Mouse (Mus musculus) hindbrain, embryonic 14.5 days (tissue): ENCODE results near the gene Lrrc34. TPM values are rescaled to one million over a fixed set of nuclear protein-coding genes. Genes with fewer than 3 reads are reported as not detected.

ENCODE experiments used
- ATAC-seq: fragments of 200-750 bp; cut with Nextera tagmentation; 2 replicates; pipeline ENCODE4 v1.8.0; 2017; ENCODE audit warnings: moderate number of reproducible peaks, mild to moderate bottlenecking, moderate TSS enrichment, moderate library complexity; ENCODE audit not compliant: low FRiP score
- DNase-seq: peaks from one replicate; pipeline ENCODE4 v3.0.0-alpha.2; 2015; ENCODE audit warnings: low spot score
- H3K27ac ChIP-seq: fragments of 300-500 bp; sonication (generic); 2 replicates; pipeline ENCODE4 v1.5.1; 2014; ENCODE audit warnings: mild to moderate bottlenecking, moderate library complexity
- H3K27me3 ChIP-seq: fragments of 300-500 bp; sonication (generic); 2 replicates; pipeline ENCODE4 v1.6.1; 2014; ENCODE audit warnings: mild to moderate bottlenecking, low read length, mixed read lengths; ENCODE audit not compliant: control insufficient read depth, insufficient read depth
- H3K36me3 ChIP-seq: fragments of 300-500 bp; sonication (generic); replicated peaks from 2 replicates; pipeline ENCODE4 v1.6.1; 2014; ENCODE audit not compliant: control insufficient read depth, insufficient read depth
- H3K4me1 ChIP-seq: fragments of 300-500 bp; sonication (generic); replicated peaks from 2 replicates; pipeline ENCODE4 v1.6.1; 2014; ENCODE audit warnings: antibody characterized with exemption, low read length, mixed read lengths; ENCODE audit not compliant: control insufficient read depth, insufficient read depth
- H3K4me2 ChIP-seq: fragments of 300-500 bp; sonication (generic); replicated peaks from 2 replicates; pipeline ENCODE4 v1.6.1; 2014; ENCODE audit warnings: mild to moderate bottlenecking, moderate library complexity
- H3K4me3 ChIP-seq: fragments of 300-500 bp; sonication (generic); replicated peaks from 2 replicates; pipeline ENCODE4 v1.5.1; 2014; ENCODE audit warnings: mild to moderate bottlenecking, low read length
- H3K9ac ChIP-seq: fragments of 300-500 bp; sonication (generic); 2 replicates; pipeline ENCODE4 v1.6.1; 2014
- H3K9me3 ChIP-seq: fragments of 300-500 bp; sonication (generic); 2 replicates; pipeline ENCODE4 v1.6.1; 2016; ENCODE audit warnings: low read length; ENCODE audit not compliant: control insufficient read depth
- WGBS: fragments of 180-500 bp; shearing (Covaris S2); extraction: QIAGEN DNeasy Blood & Tissue Kit; methylation state at CpG from one replicate; pipeline ENCODE4 v1.1.7; 2014; 5-methylcytosine and 5-hydroxymethylcytosine counted together
- polyA plus RNA-seq: library from polyadenylated mRNA; unstranded; fragments of >200 nt; fragmentation: Nextera tagmentation; extraction: Ambion mirVana; gene quantifications from 2 replicates; pipeline ENCODE4 v1.2.1, GENCODE M21; 2014

Gene Lrrc34
- polyA plus RNA-seq, 1 experiment from 2014 or later, result 2.9 TPM

GRCm38 (mm10) chr3:30602065-30602739 is 45.5 kb downstream of the Lrrc34 start, which contains the start of gene Mynn:
Gene Mynn (plus strand): TSS chr3:30602065.
- under 1% methylated on average over 40 of the region's 40 CpGs for WGBS
- Histone ChIP-seq H3K4me1 (peaks cover 15% of the 10 kb centered on the region; the same call in 1 of the 2 replicates), H3K36me3 (peaks cover 26% of the 10 kb centered on the region), H3K27ac (peak within 1 kb of the TSS; percentile 89), H3K27me3 (no peaks in the 10 kb centered on the region), H3K4me2 (peak within 1 kb of the TSS; percentile 82), H3K9me3 (no peaks in the 10 kb centered on the region), H3K9ac (peak within 1 kb of the TSS; percentile 79), H3K4me3 (peak within 1 kb of the TSS; percentile 73)
- DNase-seq, result peak; percentile 94
- ATAC-seq, result peak; percentile 96

GRCm38 (mm10) chr3:30601610-30602064 is 46.0 kb downstream of the Lrrc34 start:
- H3K4me2 ChIP-seq, result peak overlapping the region; percentile 82
- peak overlapping the region; percentile 73 for H3K4me3 ChIP-seq
- peaks cover 15% of the 10 kb centered on the region; the same call in 1 of the 2 replicates for H3K4me1 ChIP-seq
- peak overlapping the region; percentile 89 for H3K27ac ChIP-seq
- peak overlapping the region; percentile 79 for H3K9ac ChIP-seq
- no peaks in the 10 kb centered on the region for H3K27me3 ChIP-seq
- H3K36me3 ChIP-seq, result peaks cover 23% of the 10 kb centered on the region
- no peak for DNase-seq
- 2% methylated on average over 13 of the region's 13 CpGs for WGBS
- H3K9me3 ChIP-seq, result no peaks in the 10 kb centered on the region
- no peak for ATAC-seq

GRCm38 (mm10) chr3:30601175-30601574 is 46.5 kb downstream of the Lrrc34 start:
- H3K4me3 ChIP-seq, result peak overlapping the region; percentile 73
- H3K27me3 ChIP-seq, result no peaks in the 10 kb centered on the region
- ATAC-seq, result peak; percentile 38
- H3K4me2 ChIP-seq, result peak overlapping the region; percentile 82
- H3K36me3 ChIP-seq, result peaks cover 20% of the 10 kb centered on the region
- under 1% methylated on average over 17 of the region's 17 CpGs for WGBS
- DNase-seq, result peak; percentile 99
- no peaks in the 10 kb centered on the region for H3K9me3 ChIP-seq
- H3K9ac ChIP-seq, result no peak overlapping the region
- H3K27ac ChIP-seq, result 0 out of 2 replicates have a peak overlapping the region, but pooled peaks have one; percentile 68
- H3K4me1 ChIP-seq, result peaks cover 15% of the 10 kb centered on the region; the same call in 1 of the 2 replicates

GRCm38 (mm10) chr3:30600717-30601116 is 47.0 kb downstream of the Lrrc34 start:
- H3K4me1 ChIP-seq, result peaks cover 20% of the 10 kb centered on the region; the same call in 1 of the 2 replicates
- H3K27me3 ChIP-seq, result no peaks in the 10 kb centered on the region
- H3K9me3 ChIP-seq, result no peaks in the 10 kb centered on the region
- no peak for DNase-seq
- peaks cover 15% of the 10 kb centered on the region for H3K36me3 ChIP-seq
- peak overlapping the region; percentile 73 for H3K4me3 ChIP-seq
- H3K4me2 ChIP-seq, result peak overlapping the region; percentile 82
- H3K27ac ChIP-seq, result peak overlapping the region; percentile 10; the same call in 1 of the 2 replicates
- no peak for ATAC-seq
- H3K9ac ChIP-seq, result peak overlapping the region; percentile 44
- 0% methylated on average over 14 of the region's 14 CpGs for WGBS

- Histone ChIP-seq H3K4me2 (peak within 1 kb of the TSS; percentile 82), H3K27me3 (no peaks in the 10 kb centered on the region), H3K4me1 (peaks cover 21% of the 10 kb centered on the region; the same call in 1 of the 2 replicates), H3K36me3 (peaks cover 9% of the 10 kb centered on the region), H3K27ac (peak within 1 kb of the TSS; percentile 68), H3K9ac (peak within 1 kb of the TSS; percentile 61), H3K4me3 (peak within 1 kb of the TSS; percentile 73), H3K9me3 (no peaks in the 10 kb centered on the region)
- 2% methylated on average over 32 of the region's 32 CpGs for WGBS
- ATAC-seq (no peak), DNase-seq (peak; percentile 38)
Observed at GRCm38 (mm10) chr3:30599711-30600545, 47.7 kb downstream of the Lrrc34 start, which contains the start of gene Actrt3. Gene Actrt3 (minus strand): TSS chr3:30599939.

- DNase-seq, result no peak
- H3K4me2 ChIP-seq, result no peak overlapping the region
- no peak overlapping the region for H3K4me3 ChIP-seq
- WGBS, result 82% methylated on average over 7 of the region's 7 CpGs
- H3K27me3 ChIP-seq, result no peaks in the 10 kb centered on the region
- no peak overlapping the region for H3K27ac ChIP-seq
- H3K9me3 ChIP-seq, result no peaks in the 10 kb centered on the region
- H3K4me1 ChIP-seq, result peaks cover 16% of the 10 kb centered on the region; the same call in 1 of the 2 replicates
- no peak overlapping the region for H3K9ac ChIP-seq
- H3K36me3 ChIP-seq, result no peaks in the 10 kb centered on the region
- no peak for ATAC-seq
Observed at GRCm38 (mm10) chr3:30597271-30597670, 50.4 kb downstream of the Lrrc34 start.

- DNase-seq (peak; percentile 70), ATAC-seq (peak; percentile 76)
- Histone ChIP-seq H3K4me2 (peak overlapping the region; percentile 56), H3K27me3 (no peaks in the 10 kb centered on the region), H3K9ac (peak overlapping the region; percentile 74), H3K4me3 (peak overlapping the region; percentile 68), H3K36me3 (no peaks in the 10 kb centered on the region), H3K27ac (peak overlapping the region; percentile 72), H3K9me3 (no peaks in the 10 kb centered on the region), H3K4me1 (peaks cover 16% of the 10 kb centered on the region; the same call in 1 of the 2 replicates)
- 0% methylated on average over 62 of the region's 62 CpGs for WGBS
Observed at GRCm38 (mm10) chr3:30595111-30595832, 52.4 kb downstream of the Lrrc34 start.

GRCm38 (mm10) chr3:30593719-30594485 is 53.8 kb downstream of the Lrrc34 start:
- DNase-seq, result no peak
- H3K27me3 ChIP-seq, result no peaks in the 10 kb centered on the region

More at GRCm38 (mm10) chr3:30593719-30594485, 53.8 kb downstream of the Lrrc34 start:
- H3K27ac ChIP-seq, result no peak overlapping the region
- H3K36me3 ChIP-seq, result no peaks in the 10 kb centered on the region
- H3K4me3 ChIP-seq, result no peak overlapping the region
- 73% methylated on average over 4 of the region's 4 CpGs for WGBS
- H3K4me1 ChIP-seq, result peaks cover 6% of the 10 kb centered on the region; the same call in 1 of the 2 replicates
- no peak overlapping the region for H3K4me2 ChIP-seq
- ATAC-seq, result no peak
- no peaks in the 10 kb centered on the region for H3K9me3 ChIP-seq
- no peak overlapping the region for H3K9ac ChIP-seq
